Mouse (Mus musculus): ENCODE measurements around the gene Btbd9. TPM values are rescaled to one million over a fixed set of nuclear protein-coding genes. Genes with fewer than 3 reads are reported as not detected.

The Btbd9 gene
- polyA plus RNA-seq, 1 experiment from 2014 or later = 38.3 TPM

GRCm38 (mm10) chr17:30195591-30196183, 380.6 kb downstream of the Btbd9 start:
- H3K27me3 ChIP-seq = no peaks in the 10 kb centered on the region
- H3K4me3 ChIP-seq = no peak overlapping the region
- peaks cover 93% of the 10 kb centered on the region for H3K4me1 ChIP-seq (replicated peaks)
- H3K9me3 ChIP-seq (replicated peaks) = no peaks in the 10 kb centered on the region
- H3K27ac ChIP-seq = peak overlapping the region; percentile 77
- H3K9ac ChIP-seq = no peak overlapping the region
- H3K36me3 ChIP-seq = no peaks in the 10 kb centered on the region; the same call in 1 of the 2 replicates
- no peak overlapping the region for H3K4me2 ChIP-seq
- 66% methylated on average over 17 of the region's 21 CpGs for WGBS
- ATAC-seq (replicated peaks; ENCODE audit: insufficient number of reproducible peaks, insufficient read depth, low FRiP score, low read depth) = no peak

GRCm38 (mm10) chr17:30194629-30195445, 381.5 kb downstream of the Btbd9 start:
- WGBS = 54% methylated on average over 11 of the region's 11 CpGs
- Histone ChIP-seq H3K4me3 (no peak overlapping the region), H3K4me1 (replicated peaks) (peaks cover 91% of the 10 kb centered on the region), H3K9me3 (replicated peaks) (no peaks in the 10 kb centered on the region), H3K9ac (no peak overlapping the region), H3K36me3 (no peaks in the 10 kb centered on the region; the same call in 1 of the 2 replicates), H3K27me3 (no peaks in the 10 kb centered on the region), H3K4me2 (no peak overlapping the region), H3K27ac (peak overlapping the region; percentile 77)
- no peak for ATAC-seq (replicated peaks; ENCODE audit: insufficient number of reproducible peaks, insufficient read depth, low FRiP score, low read depth)

- H3K4me2 ChIP-seq = no peak overlapping the region
- H3K36me3 ChIP-seq = no peaks in the 10 kb centered on the region; the same call in 1 of the 2 replicates
- no peak overlapping the region for H3K4me3 ChIP-seq
- H3K9me3 ChIP-seq (replicated peaks) = no peaks in the 10 kb centered on the region
- 37% methylated on average over 3 of the region's 3 CpGs for WGBS
- peaks cover 90% of the 10 kb centered on the region for H3K4me1 ChIP-seq (replicated peaks)
- H3K27ac ChIP-seq = peak overlapping the region; percentile 15; the same call in 1 of the 2 replicates
- ATAC-seq (replicated peaks; ENCODE audit: insufficient number of reproducible peaks, insufficient read depth, low FRiP score, low read depth) = no peak
- no peaks in the 10 kb centered on the region for H3K27me3 ChIP-seq
- H3K9ac ChIP-seq = no peak overlapping the region
Measured at GRCm38 (mm10) chr17:30194091-30194490, 382.2 kb downstream of the Btbd9 start.

- Histone ChIP-seq H3K36me3 (no peaks in the 10 kb centered on the region; the same call in 1 of the 2 replicates), H3K9ac (no peak overlapping the region), H3K27ac (no peak overlapping the region), H3K27me3 (no peaks in the 10 kb centered on the region), H3K4me3 (no peak overlapping the region), H3K4me2 (no peak overlapping the region), H3K4me1 (replicated peaks) (peaks cover 88% of the 10 kb centered on the region), H3K9me3 (replicated peaks) (no peaks in the 10 kb centered on the region)
- no peak for ATAC-seq (replicated peaks; ENCODE audit: insufficient number of reproducible peaks, insufficient read depth, low FRiP score, low read depth)
- 62% methylated on average over 2 of the region's 2 CpGs for WGBS
Measured at GRCm38 (mm10) chr17:30193615-30194014, 382.7 kb downstream of the Btbd9 start.

GRCm38 (mm10) chr17:30192416-30193005, 383.8 kb downstream of the Btbd9 start:
- ATAC-seq (replicated peaks; ENCODE audit: insufficient number of reproducible peaks, insufficient read depth, low FRiP score, low read depth) = no peak
- Histone ChIP-seq H3K4me2 (no peak overlapping the region), H3K4me3 (no peak overlapping the region), H3K27ac (no peak overlapping the region), H3K9me3 (replicated peaks) (no peaks in the 10 kb centered on the region), H3K36me3 (no peaks in the 10 kb centered on the region; the same call in 1 of the 2 replicates), H3K27me3 (no peaks in the 10 kb centered on the region), H3K9ac (no peak overlapping the region), H3K4me1 (replicated peaks) (peaks cover 89% of the 10 kb centered on the region)
- WGBS = 81% methylated on average over 26 of the region's 26 CpGs

GRCm38 (mm10) chr17:30191097-30191640, 385.1 kb downstream of the Btbd9 start:
- H3K4me3 ChIP-seq = no peak overlapping the region

GRCm38 (mm10) chr17:30188031-30188981, 388.0 kb downstream of the Btbd9 start:
- H3K4me3 ChIP-seq = peak overlapping the region; percentile 7; the same call in 1 of the 2 replicates
- H3K4me2 ChIP-seq = peak overlapping the region; percentile 52
- no peaks in the 10 kb centered on the region for H3K27me3 ChIP-seq
- H3K9ac ChIP-seq = peak overlapping the region; percentile 19
- H3K36me3 ChIP-seq = no peaks in the 10 kb centered on the region; the same call in 1 of the 2 replicates
- H3K4me1 ChIP-seq (replicated peaks) = peaks cover 59% of the 10 kb centered on the region
- peak overlapping the region; percentile 86 for H3K27ac ChIP-seq
- H3K9me3 ChIP-seq (replicated peaks) = no peaks in the 10 kb centered on the region
- WGBS = 25% methylated on average over 20 of the region's 20 CpGs
- peak; percentile 72 for ATAC-seq (replicated peaks; ENCODE audit: insufficient number of reproducible peaks, insufficient read depth, low FRiP score, low read depth)

More at GRCm38 (mm10) chr17:30191097-30191640, 385.1 kb downstream of the Btbd9 start:
- Histone ChIP-seq H3K9ac (no peak overlapping the region), H3K9me3 (replicated peaks) (no peaks in the 10 kb centered on the region), H3K27ac (no peak overlapping the region), H3K4me2 (no peak overlapping the region), H3K4me1 (replicated peaks) (peaks cover 84% of the 10 kb centered on the region), H3K36me3 (no peaks in the 10 kb centered on the region; the same call in 1 of the 2 replicates), H3K27me3 (no peaks in the 10 kb centered on the region)
- no peak for ATAC-seq (replicated peaks; ENCODE audit: insufficient number of reproducible peaks, insufficient read depth, low FRiP score, low read depth)
- 70% methylated on average over 11 of the region's 11 CpGs for WGBS

- Histone ChIP-seq H3K4me3 (no peak overlapping the region), H3K4me1 (replicated peaks) (peaks cover 52% of the 10 kb centered on the region), H3K36me3 (no peaks in the 10 kb centered on the region), H3K27ac (peak overlapping the region; percentile 86), H3K27me3 (no peaks in the 10 kb centered on the region), H3K9ac (peak overlapping the region; percentile 19; the same call in 1 of the 2 replicates), H3K9me3 (replicated peaks) (no peaks in the 10 kb centered on the region), H3K4me2 (peak overlapping the region; percentile 52)
- 26% methylated on average over 5 of the region's 5 CpGs for WGBS
- ATAC-seq (replicated peaks; ENCODE audit: insufficient number of reproducible peaks, insufficient read depth, low FRiP score, low read depth) = no peak
Measured at GRCm38 (mm10) chr17:30187581-30187980, 388.7 kb downstream of the Btbd9 start.

GRCm38 (mm10) chr17:30187154-30187553, 389.1 kb downstream of the Btbd9 start:
- H3K27ac ChIP-seq = peak overlapping the region; percentile 86
- no peak overlapping the region for H3K4me2 ChIP-seq
- peaks cover 48% of the 10 kb centered on the region for H3K4me1 ChIP-seq (replicated peaks)
- H3K9me3 ChIP-seq (replicated peaks) = no peaks in the 10 kb centered on the region
- H3K4me3 ChIP-seq = no peak overlapping the region
- ATAC-seq (replicated peaks; ENCODE audit: insufficient number of reproducible peaks, insufficient read depth, low FRiP score, low read depth) = no peak
- H3K27me3 ChIP-seq = no peaks in the 10 kb centered on the region
- H3K36me3 ChIP-seq = no peaks in the 10 kb centered on the region
- WGBS = 84% methylated on average over 6 of the region's 6 CpGs
- no peak overlapping the region for H3K9ac ChIP-seq

- no peaks in the 10 kb centered on the region for H3K27me3 ChIP-seq
- ATAC-seq (replicated peaks; ENCODE audit: insufficient number of reproducible peaks, insufficient read depth, low FRiP score, low read depth) = no peak
- H3K4me1 ChIP-seq (replicated peaks) = peaks cover 23% of the 10 kb centered on the region
- H3K9ac ChIP-seq = no peak overlapping the region
- no peaks in the 10 kb centered on the region for H3K36me3 ChIP-seq
- WGBS = 85% methylated on average over 6 of the region's 6 CpGs
- H3K4me3 ChIP-seq = no peak overlapping the region
- H3K9me3 ChIP-seq (replicated peaks) = no peaks in the 10 kb centered on the region
- H3K4me2 ChIP-seq = no peak overlapping the region
- H3K27ac ChIP-seq = no peak overlapping the region
Measured at GRCm38 (mm10) chr17:30183561-30183960, 392.7 kb downstream of the Btbd9 start.
